Mouse (Mus musculus) ES-E14 (cell line): ENCODE measurements at regions not wholly inside any gene's neighbourhood (a gene's known extent, or its start where the extent isn't known, plus 50 kb on each side); places are given as distances from the start of the nearest gene placed in this dataset.

Experiments used
- CHD2 ChIP-seq: IDR thresholded peaks from 2 replicates; pipeline ENCODE4 v1.6.1; 2014; ENCODE audit warnings: mild to moderate bottlenecking, low read depth, low read length, inconsistent platforms
- MAFK ChIP-seq: IDR thresholded peaks from 2 replicates; pipeline ENCODE4 v1.6.1; 2014; ENCODE audit warnings: mild to moderate bottlenecking, low read depth, low read length, inconsistent platforms; ENCODE audit not compliant: insufficient read depth
- ZC3H11A ChIP-seq: IDR thresholded peaks from 2 replicates; pipeline ENCODE4 v1.6.1; 2012; ENCODE audit warnings: low read depth, mild to moderate bottlenecking, inconsistent platforms, low read length, borderline replicate concordance

- no peak for TF ChIP-seq MAFK
- TF ChIP-seq ZC3H11A = no peak
- TF ChIP-seq CHD2 = no peak
These were observed 57.4 kb upstream of the Hes1 start for GRCm38 (mm10) chr16:30006826-30007225.
